Mouse (Mus musculus): Measurements from ENCODE around the gene Dnlz. TPM values are rescaled to one million over a fixed set of nuclear protein-coding genes. Genes with fewer than 3 reads are reported as not detected.
A peak's percentile ranks its signal among the peaks of the same experiment; 100 is the strongest.

The Dnlz gene
- polyA plus RNA-seq, 1 experiment from 2014 or later, result 15.1 TPM

GRCm38 (mm10) chr2:26320245-26321185 lies 31.4 kb downstream of the Dnlz start:
- peaks cover 4% of the 10 kb centered on the region; the same call in 1 of the 2 replicates for H3K4me1 ChIP-seq (replicated peaks; ENCODE audit: control insufficient read depth, insufficient read depth)
- no peak overlapping the region for H3K4me2 ChIP-seq (replicated peaks; ENCODE audit: low read depth)
- H3K9ac ChIP-seq (ENCODE audit: low read length), result no peak overlapping the region
- no peaks in the 10 kb centered on the region for H3K9me3 ChIP-seq (ENCODE audit: control insufficient read depth, low read length)
- no peak overlapping the region for H3K27ac ChIP-seq (replicated peaks)
- H3K36me3 ChIP-seq (ENCODE audit: control insufficient read depth, insufficient read depth, low read length), result 0 out of 2 replicates have a peak, but pooled peaks cover 4% of the 10 kb centered on the region
- ATAC-seq (ENCODE audit: low FRiP score, low TSS enrichment) (no peak), DNase-seq (ENCODE audit: low spot score) (no peak)
- no peaks in the 10 kb centered on the region for H3K27me3 ChIP-seq (ENCODE audit: control insufficient read depth, insufficient read depth, low read length)
- H3K4me3 ChIP-seq (ENCODE audit: low read depth, low read length), result no peak overlapping the region
- 85% methylated on average over 14 of the region's 14 CpGs for WGBS
- no peak for TF ChIP-seq CTCF (IDR thresholded peaks at IDR 0.05; ENCODE audit: low read depth)
- no peak for TF ChIP-seq EP300 (optimal IDR thresholded peaks at IDR 0.05)

DNA sequence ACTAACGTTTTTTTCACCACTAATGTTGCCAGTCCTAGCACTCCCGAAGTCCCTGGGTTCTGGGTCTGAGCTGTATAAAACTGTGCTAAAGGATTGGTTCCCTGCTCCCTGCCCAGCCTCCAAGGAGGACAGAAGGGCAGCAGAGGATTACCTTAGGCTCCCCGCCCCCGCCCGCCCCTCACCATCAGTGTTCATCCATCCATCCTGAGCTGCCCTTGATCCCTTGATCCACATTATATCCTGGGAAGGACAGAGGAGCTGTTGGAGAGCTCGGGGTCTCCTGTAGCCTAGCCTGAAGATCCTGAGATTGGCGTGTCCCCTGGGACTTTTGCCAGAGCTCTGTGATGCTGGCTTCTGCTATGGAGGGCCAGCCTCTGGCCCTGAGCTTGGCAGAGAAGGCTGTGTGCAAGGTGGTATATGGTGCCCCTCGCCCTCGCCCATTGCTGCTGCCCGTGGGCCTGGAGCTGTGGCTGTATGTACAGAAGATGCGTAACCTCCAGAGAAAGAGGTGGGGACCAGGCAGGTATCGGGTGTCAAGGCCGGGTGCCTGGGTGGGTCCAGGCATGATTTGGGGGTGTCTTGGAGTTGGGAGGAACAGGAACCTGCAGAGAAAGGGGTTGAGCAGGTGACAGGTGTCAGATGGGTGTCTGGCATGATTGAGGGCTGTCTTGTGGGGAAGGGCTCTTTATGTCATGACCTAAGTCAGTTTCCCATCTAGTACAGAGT lies 32.2 kb downstream of the Dnlz start:
- H3K4me1 ChIP-seq (replicated peaks; ENCODE audit: control insufficient read depth, insufficient read depth), result peaks cover 4% of the 10 kb centered on the region; the same call in 1 of the 2 replicates
- no peak overlapping the region for H3K27ac ChIP-seq (replicated peaks)
- TF ChIP-seq EP300 (optimal IDR thresholded peaks at IDR 0.05) (no peak), CTCF (IDR thresholded peaks at IDR 0.05; ENCODE audit: low read depth) (no peak)
- H3K4me2 ChIP-seq (replicated peaks; ENCODE audit: low read depth), result no peak overlapping the region
- 84% methylated on average over 13 of the region's 13 CpGs for WGBS
- no peak overlapping the region for H3K4me3 ChIP-seq (ENCODE audit: low read depth, low read length)
- ATAC-seq (ENCODE audit: low FRiP score, low TSS enrichment) (no peak), DNase-seq (ENCODE audit: low spot score) (no peak)
- no peak overlapping the region for H3K9ac ChIP-seq (ENCODE audit: low read length)
- H3K27me3 ChIP-seq (ENCODE audit: control insufficient read depth, insufficient read depth, low read length), result no peaks in the 10 kb centered on the region
- 0 out of 2 replicates have a peak, but pooled peaks cover 4% of the 10 kb centered on the region for H3K36me3 ChIP-seq (ENCODE audit: control insufficient read depth, insufficient read depth, low read length)
- H3K9me3 ChIP-seq (ENCODE audit: control insufficient read depth, low read length), result no peaks in the 10 kb centered on the region

GRCm38 (mm10) chr2:26319109-26319508 lies 32.8 kb downstream of the Dnlz start:
- no peaks in the 10 kb centered on the region for H3K9me3 ChIP-seq (ENCODE audit: control insufficient read depth, low read length)
- no peaks in the 10 kb centered on the region for H3K27me3 ChIP-seq (ENCODE audit: control insufficient read depth, insufficient read depth, low read length)
- no peak for DNase-seq (ENCODE audit: low spot score)
- H3K4me2 ChIP-seq (replicated peaks; ENCODE audit: low read depth), result no peak overlapping the region
- no peak for ATAC-seq (ENCODE audit: low FRiP score, low TSS enrichment)
- WGBS, result 93% methylated on average over 9 of the region's 9 CpGs
- H3K4me3 ChIP-seq (ENCODE audit: low read depth, low read length), result no peak overlapping the region
- no peak overlapping the region for H3K27ac ChIP-seq (replicated peaks)
- peaks cover 5% of the 10 kb centered on the region; the same call in 1 of the 2 replicates for H3K4me1 ChIP-seq (replicated peaks; ENCODE audit: control insufficient read depth, insufficient read depth)
- H3K9ac ChIP-seq (ENCODE audit: low read length), result no peak overlapping the region
- no peak for TF ChIP-seq CTCF (IDR thresholded peaks at IDR 0.05; ENCODE audit: low read depth)
- TF ChIP-seq EP300 (optimal IDR thresholded peaks at IDR 0.05), result no peak
- 0 out of 2 replicates have a peak, but pooled peaks cover 2% of the 10 kb centered on the region for H3K36me3 ChIP-seq (ENCODE audit: control insufficient read depth, insufficient read depth, low read length)

DNA sequence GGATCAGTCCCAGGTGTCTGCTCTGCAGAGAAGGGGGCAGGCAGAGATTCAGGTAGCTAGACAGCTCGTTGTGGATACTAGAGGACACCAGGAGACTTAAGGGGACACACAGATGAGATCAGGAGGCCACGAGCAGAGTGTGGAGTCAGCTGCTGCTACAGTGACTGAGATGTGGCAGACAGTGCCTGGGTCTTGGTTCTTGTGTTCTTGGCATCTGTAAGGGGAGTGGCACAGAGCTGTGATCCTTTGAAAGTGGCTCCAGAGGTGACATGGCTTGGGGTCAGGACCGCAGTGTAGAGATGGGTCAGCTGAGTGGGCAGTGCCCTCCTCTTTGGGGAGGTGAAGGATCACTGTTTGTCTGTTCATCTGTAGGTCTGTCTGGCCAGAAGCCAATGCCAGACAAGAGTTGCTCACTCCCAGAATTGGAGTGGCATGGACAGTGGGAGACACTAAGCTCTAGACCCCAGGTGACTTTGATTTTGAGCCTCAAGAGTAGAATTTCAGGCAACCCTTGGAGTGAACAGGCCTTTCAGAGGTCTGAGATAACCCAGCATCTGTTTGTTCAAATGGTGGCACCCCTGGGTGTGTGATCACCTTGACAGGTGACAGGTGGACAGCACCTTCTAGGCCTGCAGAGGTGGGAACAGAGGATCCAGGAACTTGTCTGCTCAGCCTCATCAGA lies 33.8 kb downstream of the Dnlz start:
- DNase-seq (ENCODE audit: low spot score), result no peak
- H3K36me3 ChIP-seq (ENCODE audit: control insufficient read depth, insufficient read depth, low read length), result no peaks in the 10 kb centered on the region
- H3K27ac ChIP-seq (replicated peaks), result no peak overlapping the region
- 79% methylated on average over 3 of the region's 3 CpGs for WGBS
- peaks cover 7% of the 10 kb centered on the region; the same call in 1 of the 2 replicates for H3K4me1 ChIP-seq (replicated peaks; ENCODE audit: control insufficient read depth, insufficient read depth)
- H3K4me3 ChIP-seq (ENCODE audit: low read depth, low read length), result no peak overlapping the region
- no peaks in the 10 kb centered on the region for H3K27me3 ChIP-seq (ENCODE audit: control insufficient read depth, insufficient read depth, low read length)
- no peak overlapping the region for H3K4me2 ChIP-seq (replicated peaks; ENCODE audit: low read depth)
- H3K9me3 ChIP-seq (ENCODE audit: control insufficient read depth, low read length), result no peaks in the 10 kb centered on the region
- peak overlapping the region; percentile 18; the same call in 1 of the 2 replicates for H3K9ac ChIP-seq (ENCODE audit: low read length)
- no peak for ATAC-seq (ENCODE audit: low FRiP score, low TSS enrichment)
- TF ChIP-seq CTCF (IDR thresholded peaks at IDR 0.05; ENCODE audit: low read depth) (no peak), EP300 (optimal IDR thresholded peaks at IDR 0.05) (no peak)

GRCm38 (mm10) chr2:26317371-26317770 lies 34.5 kb downstream of the Dnlz start:
- Histone ChIP-seq H3K9ac (ENCODE audit: low read length) (no peak overlapping the region; the same call in 1 of the 2 replicates), H3K27me3 (ENCODE audit: control insufficient read depth, insufficient read depth, low read length) (no peaks in the 10 kb centered on the region), H3K27ac (replicated peaks) (no peak overlapping the region), H3K4me2 (replicated peaks; ENCODE audit: low read depth) (peak overlapping the region; percentile 83; the same call in 1 of the 2 replicates), H3K4me1 (replicated peaks; ENCODE audit: control insufficient read depth, insufficient read depth) (peaks cover 7% of the 10 kb centered on the region; the same call in 1 of the 2 replicates), H3K36me3 (ENCODE audit: control insufficient read depth, insufficient read depth, low read length) (no peaks in the 10 kb centered on the region), H3K9me3 (ENCODE audit: control insufficient read depth, low read length) (no peaks in the 10 kb centered on the region), H3K4me3 (ENCODE audit: low read depth, low read length) (peak overlapping the region; percentile 69; the same call in 1 of the 2 replicates)
- no peak for DNase-seq (ENCODE audit: low spot score)
- ATAC-seq (ENCODE audit: low FRiP score, low TSS enrichment), result no peak
- WGBS, result 65% methylated on average over 3 of the region's 3 CpGs
- TF ChIP-seq EP300 (optimal IDR thresholded peaks at IDR 0.05) (no peak), CTCF (IDR thresholded peaks at IDR 0.05; ENCODE audit: low read depth) (no peak)
